Mouse (Mus musculus) ZHBTc4 (cell line): ENCODE results near the gene Metrn.
A peak's percentile ranks its signal among the peaks of the same experiment; 100 is the strongest.

Experiments
- DNase-seq: peaks from one replicate; pipeline ENCODE4 v3.0.0-alpha.2; 2011; ENCODE audit warnings: low read depth, low spot score

Gene Metrn

DNA sequence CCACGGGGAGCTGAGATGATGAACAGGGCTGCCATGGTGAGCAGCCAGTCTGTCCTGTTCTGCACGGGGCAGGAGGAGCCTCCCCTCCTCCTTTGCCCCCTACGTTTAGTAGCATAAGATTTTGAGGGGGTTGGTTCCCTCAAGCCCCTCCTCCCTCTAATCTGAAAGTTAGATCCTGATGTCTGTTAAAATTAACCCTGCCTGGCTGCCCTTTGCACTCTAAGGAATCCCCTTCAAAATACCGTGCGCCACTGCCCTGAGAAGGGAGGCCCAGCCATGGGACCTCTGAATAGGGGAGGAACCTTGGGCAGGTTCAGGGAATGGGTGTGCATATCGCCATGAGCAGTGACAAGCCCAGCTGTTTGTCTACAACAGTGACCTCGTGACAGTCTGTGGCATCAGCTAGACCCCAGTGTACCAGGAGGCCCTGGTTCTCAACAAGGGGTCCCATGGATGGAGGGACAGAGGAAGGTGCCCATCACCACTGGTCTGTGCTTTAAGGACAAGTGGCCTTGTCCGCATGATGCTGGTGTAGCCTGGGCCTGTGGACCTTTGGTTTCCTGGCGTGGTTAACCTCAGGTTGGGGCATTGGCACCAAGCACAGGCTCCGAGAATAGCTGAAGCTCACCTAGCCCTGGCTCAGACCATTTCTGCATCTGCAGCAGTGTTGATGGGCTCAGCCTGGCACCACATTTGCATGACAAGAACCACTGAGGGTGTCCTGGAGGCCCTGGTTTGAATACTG is 21.4 kb downstream of the Metrn start:
- DNase-seq, result no peak

- peak; percentile 99 for DNase-seq
Observed at GRCm38 (mm10) chr17:25773549-25774120, 23.3 kb downstream of the Metrn start, which contains the start of gene Narfl. TSS of gene Narfl (plus strand) at chr17:25773776.

- DNase-seq, result no peak
Observed at GRCm38 (mm10) chr17:25769331-25769730, 27.6 kb downstream of the Metrn start.

DNA sequence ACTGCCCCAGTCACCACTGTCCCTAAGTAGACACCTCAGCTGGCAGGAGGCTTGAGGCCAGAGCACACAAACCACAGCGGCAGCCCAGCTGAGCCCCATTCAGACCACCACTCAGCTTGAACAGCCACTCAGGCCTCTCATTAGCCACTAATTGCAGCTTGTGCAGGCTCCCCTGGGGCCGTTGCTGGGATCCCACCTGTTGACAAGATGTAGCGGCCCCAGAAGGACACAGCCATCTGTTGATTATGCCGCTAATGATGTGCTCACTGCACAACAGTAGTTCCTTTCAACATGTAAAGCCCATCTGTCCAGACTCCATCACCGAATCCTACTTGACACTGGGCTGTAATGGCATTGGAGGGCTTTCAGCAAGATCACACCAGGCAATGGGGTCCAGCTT is 31.1 kb downstream of the Metrn start:
- DNase-seq, result no peak

GRCm38 (mm10) chr17:25762591-25762990 is 34.3 kb downstream of the Metrn start:
- DNase-seq, result peak; percentile 54

DNA sequence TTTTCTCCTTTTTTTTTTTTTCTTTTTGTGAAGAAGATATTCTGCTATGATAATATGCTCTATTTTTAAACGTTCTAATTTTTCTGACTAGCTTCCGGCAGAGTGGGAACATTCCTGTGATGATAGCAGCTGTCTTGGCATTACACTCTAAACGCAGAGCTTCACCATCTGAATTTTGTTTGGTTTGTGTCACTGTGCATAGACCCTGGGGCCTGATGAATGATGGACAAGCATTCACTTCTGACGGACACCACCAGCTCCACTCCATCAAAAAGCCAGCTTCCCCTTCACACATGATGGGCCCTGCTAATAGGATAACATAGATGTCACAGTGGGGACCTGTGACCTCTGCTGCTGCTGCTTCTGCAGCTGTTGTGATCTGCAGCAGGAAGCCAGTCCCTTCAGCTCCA is 35.4 kb downstream of the Metrn start:
- no peak for DNase-seq

- no peak for DNase-seq
Observed at GRCm38 (mm10) chr17:25760148-25760547, 36.8 kb downstream of the Metrn start.

DNA sequence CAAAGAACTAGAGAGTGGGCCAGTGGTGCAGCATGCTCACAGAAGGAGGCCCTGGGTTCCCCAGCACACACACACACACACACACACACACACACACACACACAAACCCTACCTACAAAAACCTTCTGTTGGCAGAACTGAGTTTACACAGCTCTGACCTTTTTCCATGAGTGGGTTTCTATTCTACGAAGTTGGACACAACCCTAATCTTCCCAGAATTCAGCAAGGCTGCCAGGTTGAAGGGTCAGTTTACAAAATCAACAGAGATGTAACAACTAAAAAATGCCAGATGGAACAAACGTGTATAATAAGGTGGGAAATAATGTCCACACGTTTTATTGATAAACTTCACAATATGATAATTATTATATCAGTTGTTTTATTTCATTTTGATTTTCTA is 39.2 kb downstream of the Metrn start:
- DNase-seq, result no peak

GRCm38 (mm10) chr17:25756378-25757242 is 40.3 kb downstream of the Metrn start:
- DNase-seq, result peak; percentile 93

GRCm38 (mm10) chr17:25755627-25756377 is 41.1 kb downstream of the Metrn start:
- DNase-seq, result peak; percentile 70

DNA sequence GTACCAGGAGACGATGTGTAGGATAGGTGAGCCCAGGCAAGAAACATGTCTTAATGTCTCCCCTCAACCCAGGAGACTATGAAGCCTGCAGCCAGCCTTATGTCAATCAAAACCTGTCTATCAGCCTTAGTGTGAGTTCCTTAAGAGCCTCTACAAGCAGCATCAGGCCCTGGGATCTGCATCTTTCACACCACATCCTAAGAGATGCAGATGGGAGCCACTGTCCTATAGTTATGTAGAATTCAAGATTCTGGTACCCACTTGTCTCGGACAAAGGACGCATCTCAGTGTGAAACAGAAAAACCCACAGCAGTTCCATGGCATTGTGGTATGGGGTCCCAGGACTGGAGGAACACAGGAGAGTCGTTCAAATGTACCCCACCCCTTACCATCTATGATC is 41.9 kb downstream of the Metrn start:
- peak; percentile 58 for DNase-seq

GRCm38 (mm10) chr17:25754241-25754640 is 42.7 kb downstream of the Metrn start, which contains the start of gene Msln:
TSS of gene Msln (minus strand) at chr17:25754378.
- no peak for DNase-seq

GRCm38 (mm10) chr17:25751446-25751845 is 45.5 kb downstream of the Metrn start:
- no peak for DNase-seq

GRCm38 (mm10) chr17:25749314-25749713 is 47.6 kb downstream of the Metrn start:
- no peak for DNase-seq

- DNase-seq, result no peak
Observed at GRCm38 (mm10) chr17:25748238-25748637, 48.7 kb downstream of the Metrn start.

DNA sequence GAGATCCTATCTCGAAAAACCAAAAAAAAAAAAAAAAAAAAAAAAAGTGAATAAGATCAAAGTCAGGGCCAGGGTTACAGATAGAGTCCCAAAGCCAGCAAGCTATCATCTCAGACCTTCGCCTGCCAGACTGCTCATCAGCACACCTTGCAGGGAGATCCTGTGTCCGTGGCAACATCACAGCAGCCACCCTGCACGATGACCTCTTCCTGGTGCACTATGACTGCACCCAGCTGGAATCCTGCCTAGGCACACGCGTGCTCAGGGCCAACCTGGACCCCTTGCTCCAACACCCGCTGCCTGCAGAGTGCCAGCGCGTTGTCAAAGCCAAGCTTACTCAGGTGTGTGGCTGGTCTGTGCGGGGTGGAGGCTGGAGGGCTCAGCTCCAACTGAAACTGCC is 52.6 kb downstream of the Metrn start:
- DNase-seq, result no peak

DNA sequence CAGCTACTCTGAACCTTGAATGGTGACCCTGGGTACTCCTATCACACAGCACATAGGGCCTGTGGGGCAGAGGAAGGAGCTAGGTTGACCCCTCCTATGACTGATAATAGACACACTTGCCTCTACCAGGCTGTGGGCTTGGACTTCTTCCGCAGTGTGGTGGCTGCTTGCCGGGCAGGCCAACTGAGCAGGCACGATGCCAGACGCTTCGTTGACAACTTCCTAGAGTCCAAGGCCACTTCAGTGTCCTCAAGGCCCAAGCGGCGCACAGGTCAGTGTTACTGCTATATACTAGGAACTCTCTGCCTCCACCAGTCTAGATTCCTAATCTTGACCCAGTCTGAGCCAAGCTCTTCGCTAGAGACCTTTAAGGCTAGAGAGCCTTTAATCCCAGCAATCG is 53.1 kb downstream of the Metrn start:
- DNase-seq, result no peak
